Mouse (Mus musculus) cerebellum, postnatal 10 days (tissue): ENCODE data around the gene Galnt3.
A peak's percentile ranks its signal among the peaks of the same experiment; 100 is the strongest.

Source experiments
- DNase-seq, 2 experiments: peaks; one replicate each; pipeline ENCODE4 v3.0.0; 2021; ENCODE audit warnings: mixed read lengths in 2 of 2

Gene Galnt3

GRCm38 (mm10) chr2:66103740-66104436 lies 20.9 kb downstream of the Galnt3 start:
- no peak for DNase-seq

GRCm38 (mm10) chr2:66101686-66102304 lies 23.0 kb downstream of the Galnt3 start:
- no peak for DNase-seq

GRCm38 (mm10) chr2:66100671-66101351 lies 24.0 kb downstream of the Galnt3 start:
- DNase-seq: peak in 1 of 2 experiments; percentile 17

GRCm38 (mm10) chr2:66100239-66100638 lies 24.6 kb downstream of the Galnt3 start:
- no peak for DNase-seq

GRCm38 (mm10) chr2:66094622-66095181 lies 30.1 kb downstream of the Galnt3 start:
- no peak for DNase-seq

GRCm38 (mm10) chr2:66091296-66091695 lies 33.5 kb downstream of the Galnt3 start:
- no peak for DNase-seq

- DNase-seq: peak; percentile 82 to 86
Observed at GRCm38 (mm10) chr2:66081876-66082275, 42.9 kb downstream of the Galnt3 start.

GRCm38 (mm10) chr2:66080731-66081130 lies 44.1 kb downstream of the Galnt3 start:
- DNase-seq: no peak

GRCm38 (mm10) chr2:66069454-66069853 lies 55.3 kb downstream of the Galnt3 start:
- no peak for DNase-seq

- no peak for DNase-seq
Observed at GRCm38 (mm10) chr2:66063291-66063690, 61.5 kb downstream of the Galnt3 start.

GRCm38 (mm10) chr2:66044405-66045089 lies 80.2 kb downstream of the Galnt3 start:
- peak in 1 of 2 experiments; percentile 34 for DNase-seq

GRCm38 (mm10) chr2:66043441-66044404 lies 81.1 kb downstream of the Galnt3 start:
- peak; percentile 84 to 91 for DNase-seq

GRCm38 (mm10) chr2:66041917-66042419 lies 82.8 kb downstream of the Galnt3 start:
- peak; percentile 86 to 88 for DNase-seq

- DNase-seq: peak; percentile 41 to 62
Observed at GRCm38 (mm10) chr2:66041203-66041916, 83.4 kb downstream of the Galnt3 start.

GRCm38 (mm10) chr2:66040611-66041010 lies 84.2 kb downstream of the Galnt3 start:
- DNase-seq: no peak

- DNase-seq: peak; percentile 75 to 81
Observed at GRCm38 (mm10) chr2:66034907-66035679, 89.7 kb downstream of the Galnt3 start.
